Mouse (Mus musculus): ENCODE measurements around the gene Fabp7. TPM values are rescaled to one million over a fixed set of nuclear protein-coding genes. Genes with fewer than 3 reads are reported as not detected.

Fabp7 gene
- polyA plus RNA-seq, 1 experiment from 2014 or later, result 2,246 TPM

GRCm38 (mm10) chr10:57812161-57812856 lies 27.6 kb downstream of the Fabp7 start:
- H3K36me3 ChIP-seq, result 0 out of 2 replicates have a peak, but pooled peaks cover 4% of the 10 kb centered on the region
- no peaks in the 10 kb centered on the region for H3K4me1 ChIP-seq (replicated peaks)
- no peaks in the 10 kb centered on the region for H3K27me3 ChIP-seq
- H3K27ac ChIP-seq (replicated peaks), result no peak overlapping the region
- H3K4me3 ChIP-seq, result no peak overlapping the region
- H3K9me3 ChIP-seq, result no peaks in the 10 kb centered on the region
- no peak overlapping the region for H3K9ac ChIP-seq
- no peak for ATAC-seq (ENCODE audit: low FRiP score, low read depth)
- 91% methylated on average over 5 of the region's 5 CpGs for WGBS
- H3K4me2 ChIP-seq, result no peak overlapping the region

- H3K27ac ChIP-seq (replicated peaks), result no peak overlapping the region
- H3K9ac ChIP-seq, result no peak overlapping the region
- H3K36me3 ChIP-seq, result 0 out of 2 replicates have a peak, but pooled peaks cover 4% of the 10 kb centered on the region
- H3K27me3 ChIP-seq, result no peaks in the 10 kb centered on the region
- H3K4me3 ChIP-seq, result no peak overlapping the region
- H3K4me1 ChIP-seq (replicated peaks), result no peaks in the 10 kb centered on the region
- 56% methylated on average over 2 of the region's 2 CpGs for WGBS
- no peak for ATAC-seq (ENCODE audit: low FRiP score, low read depth)
- H3K9me3 ChIP-seq, result no peaks in the 10 kb centered on the region
- no peak overlapping the region for H3K4me2 ChIP-seq
Measured at GRCm38 (mm10) chr10:57814295-57814694, 29.6 kb downstream of the Fabp7 start.

GRCm38 (mm10) chr10:57815869-57816268 lies 31.2 kb downstream of the Fabp7 start:
- no peaks in the 10 kb centered on the region for H3K4me1 ChIP-seq (replicated peaks)
- no peak overlapping the region for H3K4me2 ChIP-seq
- WGBS, result 78% methylated on average over 6 of the region's 6 CpGs
- H3K9ac ChIP-seq, result no peak overlapping the region
- 0 out of 2 replicates have a peak, but pooled peaks cover 4% of the 10 kb centered on the region for H3K36me3 ChIP-seq
- no peak for ATAC-seq (ENCODE audit: low FRiP score, low read depth)
- H3K4me3 ChIP-seq, result no peak overlapping the region
- H3K27ac ChIP-seq (replicated peaks), result no peak overlapping the region
- H3K27me3 ChIP-seq, result no peaks in the 10 kb centered on the region
- no peaks in the 10 kb centered on the region for H3K9me3 ChIP-seq

- Histone ChIP-seq H3K4me3 (no peak overlapping the region), H3K27ac (replicated peaks) (no peak overlapping the region), H3K36me3 (no peaks in the 10 kb centered on the region), H3K9ac (no peak overlapping the region), H3K9me3 (no peaks in the 10 kb centered on the region), H3K27me3 (no peaks in the 10 kb centered on the region), H3K4me1 (replicated peaks) (no peaks in the 10 kb centered on the region), H3K4me2 (no peak overlapping the region)
- no peak for ATAC-seq (ENCODE audit: low FRiP score, low read depth)
- WGBS, result over 99% methylated on average over 2 of the region's 2 CpGs
Measured at GRCm38 (mm10) chr10:57819209-57819608, 34.5 kb downstream of the Fabp7 start.

- peak; percentile 91 for ATAC-seq (ENCODE audit: low FRiP score, low read depth)
- Histone ChIP-seq H3K9me3 (no peaks in the 10 kb centered on the region), H3K27me3 (no peaks in the 10 kb centered on the region), H3K4me2 (no peak overlapping the region), H3K9ac (no peak overlapping the region), H3K27ac (replicated peaks) (peak overlapping the region; percentile 30), H3K4me3 (no peak overlapping the region), H3K4me1 (replicated peaks) (no peaks in the 10 kb centered on the region), H3K36me3 (no peaks in the 10 kb centered on the region)
- 9% methylated on average over 3 of the region's 3 CpGs for WGBS
Measured at GRCm38 (mm10) chr10:57822473-57822872, 37.8 kb downstream of the Fabp7 start.

- H3K4me2 ChIP-seq, result no peak overlapping the region
- no peaks in the 10 kb centered on the region for H3K27me3 ChIP-seq
- ATAC-seq (ENCODE audit: low FRiP score, low read depth), result peak; percentile 87
- H3K9me3 ChIP-seq, result no peaks in the 10 kb centered on the region
- no peak overlapping the region for H3K4me3 ChIP-seq
- no peaks in the 10 kb centered on the region for H3K4me1 ChIP-seq (replicated peaks)
- no peaks in the 10 kb centered on the region for H3K36me3 ChIP-seq
- H3K9ac ChIP-seq, result no peak overlapping the region
- H3K27ac ChIP-seq (replicated peaks), result no peak overlapping the region
- WGBS, result 13% methylated on average over 5 of the region's 5 CpGs
Measured at GRCm38 (mm10) chr10:57828649-57829048, 44.0 kb downstream of the Fabp7 start.

- Histone ChIP-seq H3K27me3 (no peaks in the 10 kb centered on the region), H3K36me3 (no peaks in the 10 kb centered on the region), H3K9me3 (no peaks in the 10 kb centered on the region), H3K4me2 (no peak overlapping the region), H3K4me1 (replicated peaks) (no peaks in the 10 kb centered on the region), H3K27ac (replicated peaks) (no peak overlapping the region), H3K4me3 (no peak overlapping the region), H3K9ac (no peak overlapping the region)
- no peak for ATAC-seq (ENCODE audit: low FRiP score, low read depth)
- WGBS, result 44% methylated on average over 3 of the region's 3 CpGs
Measured at GRCm38 (mm10) chr10:57829621-57830020, 44.9 kb downstream of the Fabp7 start.

- H3K9ac ChIP-seq, result no peak overlapping the region
- no peaks in the 10 kb centered on the region for H3K27me3 ChIP-seq
- no peak overlapping the region for H3K4me3 ChIP-seq
- no peak overlapping the region for H3K4me2 ChIP-seq
- H3K4me1 ChIP-seq (replicated peaks), result no peaks in the 10 kb centered on the region
- no peak overlapping the region for H3K27ac ChIP-seq (replicated peaks)
- 100% methylated on average over 1 of the region's 1 CpGs for WGBS
- no peak for ATAC-seq (ENCODE audit: low FRiP score, low read depth)
- no peaks in the 10 kb centered on the region for H3K9me3 ChIP-seq
- H3K36me3 ChIP-seq, result no peaks in the 10 kb centered on the region
Measured at GRCm38 (mm10) chr10:57835094-57835493, 50.4 kb downstream of the Fabp7 start.

GRCm38 (mm10) chr10:57835982-57836381 lies 51.3 kb downstream of the Fabp7 start:
- Histone ChIP-seq H3K27me3 (no peaks in the 10 kb centered on the region), H3K4me2 (no peak overlapping the region), H3K27ac (replicated peaks) (no peak overlapping the region), H3K36me3 (no peaks in the 10 kb centered on the region), H3K9ac (no peak overlapping the region), H3K9me3 (no peaks in the 10 kb centered on the region), H3K4me3 (no peak overlapping the region), H3K4me1 (replicated peaks) (no peaks in the 10 kb centered on the region)
- ATAC-seq (ENCODE audit: low FRiP score, low read depth), result no peak

Other genes with a start within 250 kb of the Fabp7 start
- gene Pkib, start 152.9 kb upstream of the Fabp7 start, polyA plus RNA-seq (2015; fragmentation: Nextera tagmentation; extraction: Ambion mirVana), result 5.4 and 6.1 TPM in 2 replicates
- gene Smpdl3a, start 9.5 kb downstream of the Fabp7 start, polyA plus RNA-seq (2015; fragmentation: Nextera tagmentation; extraction: Ambion mirVana), result 28.5 and 32.1 TPM in 2 replicates